Mouse (Mus musculus): ENCODE data around the gene Rbbp8nl.

- TF ChIP-seq POLR2A (IDR thresholded peaks at IDR 0.05; ENCODE audit: control insufficient read depth, extremely low read depth, insufficient read depth, low read length, poor library complexity) (no peak), CTCF (IDR thresholded peaks at IDR 0.05; ENCODE audit: borderline replicate concordance, control insufficient read depth, extremely low read depth, insufficient read depth, low read length, poor library complexity) (0 out of 2 replicates have a peak, but pooled peaks have one; percentile 15)
Observed at GRCm38 (mm10) chr2:180257001-180257521, 32.6 kb downstream of the Rbbp8nl start, which contains the start of gene Rps21.
